Mouse (Mus musculus) thymus, postnatal 4 days (tissue): ENCODE measurements around the gene Gadl1.
A peak's percentile ranks its signal among the peaks of the same experiment; 100 is the strongest.
"Not testable (repeated sequence)": the region's sequence is repeated elsewhere in the genome, so short reads cannot be mapped to it uniquely, and the experiment has no call there.

Source experiments
- DNase-seq: peaks from one replicate; pipeline ENCODE4 v3.0.0; 2021

Gadl1 gene

DNA sequence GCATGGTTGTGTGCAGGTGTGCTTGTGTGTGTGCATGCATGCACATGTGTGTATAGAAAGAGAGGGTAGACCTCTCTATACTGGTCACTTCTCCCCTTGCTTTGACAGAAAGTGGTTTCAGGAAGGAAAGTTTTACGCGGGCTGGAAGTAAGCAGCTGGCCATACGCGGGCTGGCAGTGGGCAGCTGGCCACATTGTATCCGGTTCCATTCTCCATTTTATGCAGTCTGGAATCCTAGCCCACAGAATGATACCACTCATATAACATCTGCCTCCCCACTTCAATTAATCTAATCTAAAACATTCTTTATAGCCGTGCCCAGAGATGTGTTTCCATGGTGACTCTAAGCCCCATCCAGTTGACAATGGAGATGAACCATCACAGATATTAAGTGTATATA, 129.0 kb downstream of the Gadl1 start:
- no peak for DNase-seq

- no peak for DNase-seq
Observed at GRCm38 (mm10) chr9:116039981-116040380, 130.7 kb downstream of the Gadl1 start.

GRCm38 (mm10) chr9:116040852-116041251, 131.6 kb downstream of the Gadl1 start:
- DNase-seq: not testable (repeated sequence)

GRCm38 (mm10) chr9:116041369-116041768, 132.1 kb downstream of the Gadl1 start:
- no peak for DNase-seq

GRCm38 (mm10) chr9:116041787-116042186, 132.5 kb downstream of the Gadl1 start:
- peak; percentile 89 for DNase-seq

- DNase-seq: no peak
Observed at GRCm38 (mm10) chr9:116049985-116050384, 140.7 kb downstream of the Gadl1 start.

DNA sequence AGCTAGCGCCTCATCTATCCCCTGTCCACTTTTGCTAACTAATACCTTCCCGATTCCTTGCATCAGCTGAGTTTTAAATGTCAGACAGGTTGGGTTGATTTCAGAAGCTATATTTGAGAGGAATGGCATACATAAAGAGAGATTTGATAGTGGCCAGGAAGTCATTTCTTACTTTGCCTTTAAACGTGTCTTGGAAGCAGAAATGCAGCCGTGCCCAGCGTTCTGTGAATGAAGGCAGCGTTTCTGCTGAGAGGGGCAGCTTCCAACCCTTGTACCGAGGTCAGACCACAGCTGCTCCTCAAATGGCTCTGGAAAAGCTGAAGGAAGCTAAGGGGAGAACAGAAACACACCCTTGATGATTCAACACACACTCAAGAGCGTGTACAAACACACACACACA, 144.7 kb downstream of the Gadl1 start:
- no peak for DNase-seq

DNA sequence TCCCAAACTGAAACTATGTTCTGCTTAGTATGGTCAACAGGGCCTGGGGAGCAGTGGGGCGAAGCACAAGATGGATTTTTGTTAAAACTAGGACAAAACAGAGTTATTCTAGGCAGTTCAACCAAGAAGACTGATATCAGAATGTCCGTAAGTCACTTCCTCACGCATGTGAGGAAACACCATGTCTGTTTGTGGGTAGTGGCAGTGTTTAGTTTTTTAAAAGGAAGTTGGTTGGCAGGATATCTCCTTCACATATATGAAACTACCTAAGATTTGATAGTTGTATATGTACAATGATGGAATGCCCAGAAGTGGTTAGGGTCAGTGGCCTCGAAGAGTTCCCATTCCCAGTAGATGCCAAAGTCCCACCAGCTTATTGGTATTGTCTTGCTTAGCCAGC, 149.2 kb downstream of the Gadl1 start:
- no peak for DNase-seq

GRCm38 (mm10) chr9:116059156-116059555, 149.9 kb downstream of the Gadl1 start:
- peak; percentile 64 for DNase-seq

DNA sequence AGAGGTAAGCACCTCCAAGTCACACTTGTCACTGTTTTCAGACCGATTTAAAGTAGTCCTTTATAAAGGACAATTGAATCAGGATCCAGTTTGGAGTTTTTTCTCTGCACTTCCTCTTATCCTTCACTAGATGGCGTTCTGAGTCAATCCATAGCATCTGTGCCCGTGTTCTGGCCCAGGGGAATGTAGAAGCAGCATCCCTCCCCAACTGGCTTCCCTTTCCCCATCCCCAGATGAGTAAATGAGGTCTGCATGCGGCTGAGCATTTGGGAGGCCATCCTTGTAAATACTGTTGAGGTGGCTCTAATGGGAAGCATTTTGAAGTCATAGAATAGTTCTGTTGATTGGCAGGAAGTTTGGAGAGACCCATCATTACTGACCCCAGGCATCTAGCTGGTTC, 151.4 kb downstream of the Gadl1 start:
- DNase-seq: peak; percentile 29

DNA sequence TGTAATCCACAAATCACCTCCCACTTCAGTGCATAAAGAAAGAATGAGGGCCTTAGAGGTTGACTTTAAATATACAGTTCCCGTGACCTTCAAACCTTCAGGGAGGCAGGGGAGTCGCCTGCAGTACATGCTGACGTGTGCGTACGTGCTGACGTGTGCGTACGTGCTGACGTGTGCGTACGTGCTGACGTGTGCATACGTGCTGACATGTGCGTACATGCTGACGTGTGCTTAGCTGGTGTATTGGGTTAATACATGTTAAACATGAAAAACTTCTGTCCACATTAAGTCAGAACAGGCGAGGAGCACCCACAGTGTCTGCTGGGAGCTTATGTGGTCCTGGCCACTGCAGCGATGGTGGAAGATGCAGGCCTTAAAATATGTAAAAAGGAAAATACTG, 155.5 kb downstream of the Gadl1 start:
- no peak for DNase-seq

DNA sequence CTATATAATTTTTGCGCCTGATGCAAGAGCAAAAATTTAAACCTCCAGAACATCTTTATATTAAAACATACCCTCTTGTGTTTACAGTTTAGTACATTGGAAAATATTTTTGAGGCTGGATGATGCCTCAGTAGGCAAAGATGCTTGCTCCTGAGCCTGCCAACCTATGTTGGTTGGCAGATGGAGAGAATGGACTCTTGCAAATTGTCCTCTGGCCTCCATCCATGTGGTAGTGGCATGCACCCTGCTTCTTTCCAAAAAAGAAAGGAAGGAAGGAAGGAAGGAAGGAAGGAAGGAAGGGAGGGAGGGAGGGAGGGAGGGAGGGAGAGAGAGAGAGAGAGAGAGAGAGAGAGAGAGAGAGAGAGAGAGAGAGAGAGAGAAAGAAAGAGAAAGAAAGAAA, 162.3 kb downstream of the Gadl1 start:
- DNase-seq: not testable (repeated sequence)

- no peak for DNase-seq
Observed at GRCm38 (mm10) chr9:116076163-116076562, 166.9 kb downstream of the Gadl1 start.

GRCm38 (mm10) chr9:116076946-116077345, 167.7 kb downstream of the Gadl1 start:
- DNase-seq: peak; percentile 76

DNA sequence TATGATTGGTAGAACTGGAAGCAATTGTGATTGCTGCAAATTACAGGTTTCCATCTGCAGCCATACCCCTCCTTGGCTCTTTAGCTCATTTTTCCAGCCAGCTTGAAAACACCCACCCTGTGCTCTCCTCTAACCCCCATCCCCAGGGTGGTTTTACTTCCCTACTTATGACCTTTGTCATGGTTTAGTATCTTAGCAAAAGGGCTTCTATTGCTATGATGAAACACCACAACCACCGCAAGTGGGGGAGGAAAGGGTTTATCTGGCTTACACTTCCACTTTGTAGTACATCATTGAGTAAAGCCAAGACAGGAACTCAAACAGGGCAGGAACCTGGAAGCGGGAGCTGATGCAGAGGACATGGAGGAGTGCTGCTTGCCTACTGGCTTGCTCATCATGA, 168.2 kb downstream of the Gadl1 start:
- peak; percentile 33 for DNase-seq

GRCm38 (mm10) chr9:116081781-116082180, 172.5 kb downstream of the Gadl1 start:
- no peak for DNase-seq

DNA sequence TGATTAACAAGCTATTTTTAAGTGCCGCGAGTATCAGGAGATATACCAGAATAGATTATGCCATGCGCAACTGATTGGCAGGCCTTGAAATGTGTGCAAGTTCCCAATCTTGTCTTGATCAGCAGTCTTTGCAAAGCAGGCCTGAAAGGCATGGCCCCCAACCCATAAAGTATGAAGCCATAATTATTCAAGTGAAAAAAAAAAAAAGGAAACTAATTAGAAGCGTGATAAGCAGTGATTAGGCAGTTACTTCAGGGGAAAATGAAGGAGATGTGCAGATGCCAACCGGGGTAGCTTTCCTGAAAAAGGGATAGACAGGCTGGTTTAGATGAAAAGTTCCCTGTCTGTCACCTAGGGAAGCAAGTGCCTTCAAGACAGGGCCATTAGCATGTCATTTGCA, 174.0 kb downstream of the Gadl1 start:
- DNase-seq: no peak

GRCm38 (mm10) chr9:116083726-116084323, 174.6 kb downstream of the Gadl1 start:
- no peak for DNase-seq

DNA sequence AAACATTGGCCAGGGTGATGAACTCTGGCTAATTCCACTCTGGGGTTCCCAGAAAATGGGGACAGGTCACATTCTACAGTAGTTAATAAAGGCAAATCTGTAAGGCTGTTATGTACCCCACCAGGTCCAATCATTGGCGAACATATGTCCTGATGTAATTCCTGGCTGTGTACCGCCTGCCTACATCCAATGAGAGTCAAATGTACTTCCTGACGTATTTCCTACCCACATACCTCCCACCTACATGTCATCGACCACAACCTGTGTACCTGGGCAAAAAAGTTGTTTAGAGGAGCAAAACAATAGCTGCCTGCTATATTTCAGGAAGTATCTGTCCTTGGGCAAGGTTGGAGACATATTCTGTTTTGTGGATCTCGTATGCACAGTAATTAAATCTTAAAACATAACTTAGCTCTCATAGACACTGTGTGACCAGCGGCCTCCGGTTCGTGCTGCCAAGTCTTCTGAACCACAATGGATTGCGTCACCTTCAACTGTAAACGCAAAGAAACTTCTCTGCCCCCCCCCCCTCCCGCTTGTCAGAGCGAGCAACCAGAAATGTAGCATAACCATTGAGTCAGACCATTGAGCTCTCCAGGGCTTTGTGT, 175.2 kb downstream of the Gadl1 start:
- no peak for DNase-seq

DNA sequence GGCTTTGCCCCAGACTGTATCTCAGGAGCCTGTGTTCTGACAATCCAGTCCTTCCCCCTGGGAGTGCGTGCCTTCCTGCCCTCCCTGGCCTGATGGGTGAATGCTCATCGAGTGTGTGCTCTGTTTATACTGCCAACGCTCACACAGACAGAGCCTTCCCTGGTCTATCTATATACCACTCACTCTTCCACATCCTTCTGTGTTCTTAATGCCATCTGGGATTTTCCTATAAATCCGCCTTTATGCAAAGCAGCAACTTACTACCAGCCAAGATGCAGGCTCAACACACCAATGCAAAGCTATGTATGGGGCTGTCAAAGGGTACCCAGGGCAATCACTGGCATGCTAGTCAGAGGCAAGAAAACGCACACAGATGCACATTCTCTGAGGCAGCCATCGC, 176.7 kb downstream of the Gadl1 start:
- DNase-seq: no peak

- no peak for DNase-seq
Observed at GRCm38 (mm10) chr9:116087263-116087662, 178.0 kb downstream of the Gadl1 start.

DNA sequence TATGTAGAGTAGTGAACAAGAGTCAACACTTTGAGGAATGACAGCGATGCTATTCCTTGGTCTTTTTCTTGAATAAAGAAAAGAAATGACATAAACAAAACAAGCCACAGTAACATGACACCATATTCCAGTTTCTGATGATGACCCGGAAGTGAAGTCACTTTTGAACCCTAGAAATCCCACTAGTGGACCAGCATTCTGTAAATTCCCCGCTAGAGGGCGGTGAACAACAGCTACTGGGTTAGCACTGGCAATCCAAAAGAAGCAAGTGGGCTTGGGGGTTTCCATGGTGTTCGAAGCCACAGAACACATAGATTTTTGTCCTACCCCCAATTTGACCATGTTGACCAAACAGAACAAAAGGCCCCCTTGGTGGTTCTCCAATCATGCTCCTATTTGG, 178.6 kb downstream of the Gadl1 start:
- DNase-seq: peak; percentile 85

DNA sequence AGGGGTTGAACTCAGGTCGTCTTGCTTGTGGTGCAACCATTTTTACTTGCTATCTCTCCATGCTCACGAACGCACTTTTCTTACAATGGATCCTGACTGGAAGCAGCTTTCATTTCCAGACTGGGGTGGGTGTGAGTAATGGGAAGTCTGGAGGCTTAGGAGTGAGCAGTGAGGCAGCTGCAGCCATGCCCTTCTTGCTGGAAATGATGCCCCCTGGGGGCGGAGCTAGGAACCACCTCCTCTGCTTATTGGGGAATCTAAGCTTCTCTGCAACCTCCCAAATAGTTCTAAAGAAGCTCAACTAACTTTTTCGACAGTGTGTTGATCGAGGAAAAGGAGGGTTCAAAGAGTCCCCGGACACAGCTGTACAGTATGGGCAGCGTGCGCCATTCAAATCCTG, 179.7 kb downstream of the Gadl1 start:
- DNase-seq: peak; percentile 80

DNA sequence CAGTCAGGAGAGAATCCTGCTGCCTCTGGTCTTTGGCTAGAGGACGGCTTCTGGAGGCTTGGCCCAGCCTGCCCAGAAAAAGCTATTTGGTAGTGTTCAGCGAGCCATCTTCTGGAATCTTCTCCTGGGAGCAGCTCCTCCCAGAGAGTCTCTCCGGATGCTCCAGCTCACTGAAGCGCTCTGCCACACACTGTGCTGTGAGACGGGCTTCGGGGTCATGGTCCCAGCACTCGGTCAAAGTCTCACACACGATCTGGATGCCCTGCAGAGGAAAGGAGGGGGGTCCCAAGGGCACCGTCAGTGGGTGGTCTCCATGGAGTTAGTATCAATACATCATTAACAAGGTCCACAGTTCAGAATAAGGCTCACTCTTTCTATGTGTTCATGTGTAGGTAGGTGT, 181.0 kb downstream of the Gadl1 start:
- DNase-seq: no peak
